Mouse (Mus musculus) heart, embryonic 16.5 days (tissue): ENCODE measurements around the gene Grid2. TPM values are rescaled to one million over a fixed set of nuclear protein-coding genes. Genes with fewer than 3 reads are reported as not detected.

Experiments
- ATAC-seq: fragments of 200-750 bp; cut with Nextera tagmentation; replicated peaks from 2 replicates; pipeline ENCODE4 v1.8.0; 2017; ENCODE audit warnings: moderate number of reproducible peaks; ENCODE audit not compliant: insufficient read depth, low FRiP score; ENCODE audit errors: extremely low read depth
- H3K27ac ChIP-seq: fragments of 300-500 bp; sonication (generic); 2 replicates; pipeline ENCODE4 v1.5.1; 2014; ENCODE audit warnings: mild to moderate bottlenecking, low read length, control low read depth, moderate library complexity
- H3K27me3 ChIP-seq: fragments of 300-500 bp; sonication (generic); 2 replicates; pipeline ENCODE4 v1.6.1; 2014; ENCODE audit warnings: low read length, mixed read lengths; ENCODE audit not compliant: control insufficient read depth, insufficient read depth
- H3K36me3 ChIP-seq: fragments of 300-500 bp; sonication (generic); 2 replicates; pipeline ENCODE4 v1.6.1; 2014; ENCODE audit not compliant: control insufficient read depth, insufficient read depth
- H3K4me1 ChIP-seq: fragments of 300-500 bp; sonication (generic); 2 replicates; pipeline ENCODE4 v1.6.1; 2014; ENCODE audit warnings: low read length, mixed read lengths; ENCODE audit not compliant: control insufficient read depth, insufficient read depth
- H3K4me2 ChIP-seq: fragments of 300-500 bp; sonication (generic); 2 replicates; pipeline ENCODE4 v1.6.1; 2014; ENCODE audit warnings: low read depth, mild to moderate bottlenecking, control low read depth, low read length
- H3K4me3 ChIP-seq: fragments of 300-500 bp; sonication (generic); 2 replicates; pipeline ENCODE4 v1.5.1; 2014; ENCODE audit warnings: mild to moderate bottlenecking, control low read depth, low read length
- H3K9ac ChIP-seq: fragments of 300-500 bp; sonication (generic); 2 replicates; pipeline ENCODE4 v1.6.1; 2014; ENCODE audit warnings: low read length, control low read depth
- H3K9me3 ChIP-seq: fragments of 300-500 bp; sonication (generic); replicated peaks from 2 replicates; pipeline ENCODE4 v1.6.1; 2016; ENCODE audit warnings: low read length; ENCODE audit not compliant: control insufficient read depth
- WGBS: fragments of 180-500 bp; shearing (Covaris S2); extraction: QIAGEN DNeasy Blood & Tissue Kit; methylation state at CpG from one replicate; pipeline ENCODE4 v1.1.7; 2014; 5-methylcytosine and 5-hydroxymethylcytosine counted together
- polyA plus RNA-seq: library from polyadenylated mRNA; unstranded; fragments of >200 nt; fragmentation: Nextera tagmentation; extraction: Ambion mirVana; gene quantifications from 2 replicates; pipeline ENCODE4 v1.2.1, GENCODE M21; 2015

The Grid2 gene
- polyA plus RNA-seq, 1 experiment from 2014 or later: 0.55 TPM

- no peak for ATAC-seq
- 66% methylated on average over 3 of the region's 3 CpGs for WGBS
- no peaks in the 10 kb centered on the region for H3K36me3 ChIP-seq
These were observed 1415.3 kb downstream of the Grid2 start for GRCm38 (mm10) chr6:64671010-64671409.

GRCm38 (mm10) chr6:64678815-64679214 is 1423.1 kb downstream of the Grid2 start:
- H3K27ac ChIP-seq: no peak overlapping the region
- WGBS: 61% methylated on average over 1 of the region's 1 CpGs
- H3K4me1 ChIP-seq: no peaks in the 10 kb centered on the region
- no peaks in the 10 kb centered on the region; the same call in 1 of the 2 replicates for H3K27me3 ChIP-seq
- no peaks in the 10 kb centered on the region for H3K36me3 ChIP-seq
- H3K4me2 ChIP-seq: no peak overlapping the region
- H3K4me3 ChIP-seq: no peak overlapping the region
- ATAC-seq: no peak
- H3K9ac ChIP-seq: no peak overlapping the region
- no peaks in the 10 kb centered on the region for H3K9me3 ChIP-seq

More at GRCm38 (mm10) chr6:64671010-64671409, 1415.3 kb downstream of the Grid2 start:
- no peaks in the 10 kb centered on the region for H3K27me3 ChIP-seq
- no peak overlapping the region for H3K4me3 ChIP-seq
- H3K9me3 ChIP-seq: no peaks in the 10 kb centered on the region
- no peaks in the 10 kb centered on the region for H3K4me1 ChIP-seq
- no peak overlapping the region for H3K27ac ChIP-seq
- no peak overlapping the region for H3K9ac ChIP-seq
- H3K4me2 ChIP-seq: no peak overlapping the region

GRCm38 (mm10) chr6:64683974-64684373 is 1428.3 kb downstream of the Grid2 start:
- H3K9ac ChIP-seq: no peak overlapping the region
- H3K4me3 ChIP-seq: no peak overlapping the region
- ATAC-seq: no peak
- no peak overlapping the region for H3K4me2 ChIP-seq
- 37% methylated on average over 9 of the region's 9 CpGs for WGBS
- H3K9me3 ChIP-seq: no peaks in the 10 kb centered on the region
- 0 out of 2 replicates have a peak, but pooled peaks cover 2% of the 10 kb centered on the region for H3K4me1 ChIP-seq
- no peaks in the 10 kb centered on the region for H3K36me3 ChIP-seq
- no peak overlapping the region for H3K27ac ChIP-seq
- peaks cover 3% of the 10 kb centered on the region for H3K27me3 ChIP-seq

GRCm38 (mm10) chr6:64684973-64685372 is 1429.3 kb downstream of the Grid2 start:
- 10% methylated on average over 5 of the region's 5 CpGs for WGBS
- Histone ChIP-seq H3K27ac (no peak overlapping the region), H3K27me3 (peaks cover 3% of the 10 kb centered on the region), H3K4me3 (no peak overlapping the region), H3K4me2 (peak overlapping the region; percentile 16; the same call in 1 of the 2 replicates), H3K9ac (no peak overlapping the region), H3K36me3 (no peaks in the 10 kb centered on the region), H3K9me3 (no peaks in the 10 kb centered on the region), H3K4me1 (0 out of 2 replicates have a peak, but pooled peaks cover 2% of the 10 kb centered on the region)
- ATAC-seq: no peak

- H3K27ac ChIP-seq: no peak overlapping the region
- 0 out of 2 replicates have a peak, but pooled peaks cover 2% of the 10 kb centered on the region for H3K4me1 ChIP-seq
- no peaks in the 10 kb centered on the region for H3K9me3 ChIP-seq
- H3K27me3 ChIP-seq: peaks cover 3% of the 10 kb centered on the region
- H3K36me3 ChIP-seq: no peaks in the 10 kb centered on the region
- H3K4me2 ChIP-seq: peak overlapping the region; percentile 27; the same call in 1 of the 2 replicates
- peak overlapping the region; percentile 5; the same call in 1 of the 2 replicates for H3K4me3 ChIP-seq
- 10% methylated on average over 19 of the region's 19 CpGs for WGBS
- ATAC-seq: no peak
- no peak overlapping the region for H3K9ac ChIP-seq
These were observed 1432.7 kb downstream of the Grid2 start for GRCm38 (mm10) chr6:64688181-64688944.

- WGBS: 55% methylated on average over 7 of the region's 7 CpGs
- Histone ChIP-seq H3K36me3 (no peaks in the 10 kb centered on the region), H3K27ac (no peak overlapping the region), H3K4me2 (no peak overlapping the region), H3K27me3 (no peaks in the 10 kb centered on the region; the same call in 1 of the 2 replicates), H3K9ac (no peak overlapping the region), H3K9me3 (no peaks in the 10 kb centered on the region), H3K4me1 (no peaks in the 10 kb centered on the region), H3K4me3 (no peak overlapping the region)
- no peak for ATAC-seq
These were observed 1439.0 kb downstream of the Grid2 start for GRCm38 (mm10) chr6:64694688-64695087.

- no peaks in the 10 kb centered on the region for H3K9me3 ChIP-seq
- no peak for ATAC-seq
- no peak overlapping the region for H3K4me2 ChIP-seq
- H3K4me3 ChIP-seq: no peak overlapping the region
- H3K36me3 ChIP-seq: no peaks in the 10 kb centered on the region
- no peak overlapping the region for H3K27ac ChIP-seq
- no peak overlapping the region for H3K9ac ChIP-seq
- WGBS: 68% methylated on average over 2 of the region's 2 CpGs
- H3K4me1 ChIP-seq: no peaks in the 10 kb centered on the region
- no peaks in the 10 kb centered on the region for H3K27me3 ChIP-seq
These were observed 1448.0 kb downstream of the Grid2 start for GRCm38 (mm10) chr6:64703659-64704058.

- peak overlapping the region; percentile 71 for H3K4me2 ChIP-seq
- no peaks in the 10 kb centered on the region for H3K9me3 ChIP-seq
- 1% methylated on average over 29 of the region's 29 CpGs for WGBS
- peaks cover 43% of the 10 kb centered on the region for H3K27me3 ChIP-seq
- peak; percentile 42; the same call in 1 of the 2 replicates for ATAC-seq
- peak overlapping the region; percentile 48 for H3K4me3 ChIP-seq
- H3K9ac ChIP-seq: peak overlapping the region; percentile 42
- peaks cover 11% of the 10 kb centered on the region for H3K4me1 ChIP-seq
- H3K27ac ChIP-seq: no peak overlapping the region
- no peaks in the 10 kb centered on the region for H3K36me3 ChIP-seq
These were observed 1472.2 kb downstream of the Grid2 start for GRCm38 (mm10) chr6:64727751-64728403.
